Mouse (Mus musculus): Measurements from ENCODE around the gene Il27ra. TPM values are rescaled to one million over a fixed set of nuclear protein-coding genes. Genes with fewer than 3 reads are reported as not detected.

The Il27ra gene
- polyA plus RNA-seq (2015; fragmentation: Nextera tagmentation; extraction: Ambion mirVana) = 2.9 TPM in 2 replicates

- peak; percentile 86 for ATAC-seq (ENCODE audit: low FRiP score, low TSS enrichment)
- no peaks in the 10 kb centered on the region for H3K36me3 ChIP-seq (ENCODE audit: insufficient read depth, low read length)
- peaks cover 12% of the 10 kb centered on the region for H3K4me1 ChIP-seq (ENCODE audit: insufficient read depth, low read length)
- H3K27me3 ChIP-seq (ENCODE audit: insufficient read depth, low read length) = peaks cover 39% of the 10 kb centered on the region
- H3K9me3 ChIP-seq (ENCODE audit: low read length) = no peaks in the 10 kb centered on the region
- H3K27ac ChIP-seq (ENCODE audit: low read length) = no peak within 1 kb of the TSS
- H3K9ac ChIP-seq (replicated peaks; ENCODE audit: low read length) = peak within 1 kb of the TSS; percentile 62
- H3K4me2 ChIP-seq (replicated peaks; ENCODE audit: low read depth, low read length) = peak within 1 kb of the TSS; percentile 83
- H3K4me3 ChIP-seq (ENCODE audit: low read length) = peak within 1 kb of the TSS; percentile 50
- WGBS = 3% methylated on average over 40 of the region's 40 CpGs
Measured at GRCm38 (mm10) chr8:84042066-84042947, at the start of gene Il27ra. Il27ra (minus strand) TSS chr8:84042589.

GRCm38 (mm10) chr8:84090585-84090984 lies 48.2 kb upstream of the Il27ra start:
- no peaks in the 10 kb centered on the region for H3K9me3 ChIP-seq (ENCODE audit: low read length)
- H3K4me2 ChIP-seq (replicated peaks; ENCODE audit: low read depth, low read length) = no peak overlapping the region
- no peak for ATAC-seq (ENCODE audit: low FRiP score, low TSS enrichment)
- H3K27ac ChIP-seq (ENCODE audit: low read length) = no peak overlapping the region
- peaks cover 63% of the 10 kb centered on the region for H3K36me3 ChIP-seq (ENCODE audit: insufficient read depth, low read length)
- no peak overlapping the region for H3K9ac ChIP-seq (replicated peaks; ENCODE audit: low read length)
- WGBS = 90% methylated on average over 8 of the region's 8 CpGs
- H3K27me3 ChIP-seq (ENCODE audit: insufficient read depth, low read length) = no peaks in the 10 kb centered on the region
- H3K4me1 ChIP-seq (ENCODE audit: insufficient read depth, low read length) = no peaks in the 10 kb centered on the region
- H3K4me3 ChIP-seq (ENCODE audit: low read length) = no peak overlapping the region

GRCm38 (mm10) chr8:84089277-84089676 lies 46.9 kb upstream of the Il27ra start:
- no peaks in the 10 kb centered on the region for H3K27me3 ChIP-seq (ENCODE audit: insufficient read depth, low read length)
- peaks cover 4% of the 10 kb centered on the region; the same call in 1 of the 2 replicates for H3K4me1 ChIP-seq (ENCODE audit: insufficient read depth, low read length)
- no peak for ATAC-seq (ENCODE audit: low FRiP score, low TSS enrichment)
- WGBS = 75% methylated on average over 9 of the region's 9 CpGs
- H3K36me3 ChIP-seq (ENCODE audit: insufficient read depth, low read length) = peaks cover 56% of the 10 kb centered on the region
- H3K9ac ChIP-seq (replicated peaks; ENCODE audit: low read length) = no peak overlapping the region
- H3K9me3 ChIP-seq (ENCODE audit: low read length) = no peaks in the 10 kb centered on the region
- H3K27ac ChIP-seq (ENCODE audit: low read length) = no peak overlapping the region
- no peak overlapping the region for H3K4me2 ChIP-seq (replicated peaks; ENCODE audit: low read depth, low read length)
- H3K4me3 ChIP-seq (ENCODE audit: low read length) = no peak overlapping the region

- peaks cover 63% of the 10 kb centered on the region for H3K36me3 ChIP-seq (ENCODE audit: insufficient read depth, low read length)
- 89% methylated on average over 14 of the region's 14 CpGs for WGBS
- H3K9me3 ChIP-seq (ENCODE audit: low read length) = no peaks in the 10 kb centered on the region
Measured at GRCm38 (mm10) chr8:84087821-84088220, 45.4 kb upstream of the Il27ra start.

GRCm38 (mm10) chr8:84087156-84087555 lies 44.8 kb upstream of the Il27ra start:
- no peak overlapping the region for H3K27ac ChIP-seq (ENCODE audit: low read length)
- WGBS = 79% methylated on average over 7 of the region's 7 CpGs
- peaks cover 4% of the 10 kb centered on the region; the same call in 1 of the 2 replicates for H3K4me1 ChIP-seq (ENCODE audit: insufficient read depth, low read length)
- H3K9me3 ChIP-seq (ENCODE audit: low read length) = no peaks in the 10 kb centered on the region
- no peak for ATAC-seq (ENCODE audit: low FRiP score, low TSS enrichment)
- H3K9ac ChIP-seq (replicated peaks; ENCODE audit: low read length) = no peak overlapping the region
- H3K27me3 ChIP-seq (ENCODE audit: insufficient read depth, low read length) = no peaks in the 10 kb centered on the region
- H3K36me3 ChIP-seq (ENCODE audit: insufficient read depth, low read length) = peaks cover 66% of the 10 kb centered on the region
- no peak overlapping the region for H3K4me3 ChIP-seq (ENCODE audit: low read length)
- no peak overlapping the region for H3K4me2 ChIP-seq (replicated peaks; ENCODE audit: low read depth, low read length)

More at GRCm38 (mm10) chr8:84087821-84088220, 45.4 kb upstream of the Il27ra start:
- peaks cover 4% of the 10 kb centered on the region; the same call in 1 of the 2 replicates for H3K4me1 ChIP-seq (ENCODE audit: insufficient read depth, low read length)
- ATAC-seq (ENCODE audit: low FRiP score, low TSS enrichment) = no peak
- H3K9ac ChIP-seq (replicated peaks; ENCODE audit: low read length) = no peak overlapping the region
- H3K27ac ChIP-seq (ENCODE audit: low read length) = no peak overlapping the region
- H3K4me3 ChIP-seq (ENCODE audit: low read length) = no peak overlapping the region
- no peak overlapping the region for H3K4me2 ChIP-seq (replicated peaks; ENCODE audit: low read depth, low read length)
- no peaks in the 10 kb centered on the region for H3K27me3 ChIP-seq (ENCODE audit: insufficient read depth, low read length)

GRCm38 (mm10) chr8:84084341-84085115 lies 42.1 kb upstream of the Il27ra start:
- Histone ChIP-seq H3K4me2 (replicated peaks; ENCODE audit: low read depth, low read length) (peak overlapping the region; percentile 21; the same call in 1 of the 2 replicates), H3K9me3 (ENCODE audit: low read length) (no peaks in the 10 kb centered on the region), H3K36me3 (ENCODE audit: insufficient read depth, low read length) (peaks cover 77% of the 10 kb centered on the region), H3K27me3 (ENCODE audit: insufficient read depth, low read length) (no peaks in the 10 kb centered on the region), H3K4me3 (ENCODE audit: low read length) (no peak overlapping the region), H3K27ac (ENCODE audit: low read length) (no peak overlapping the region), H3K4me1 (ENCODE audit: insufficient read depth, low read length) (peaks cover 4% of the 10 kb centered on the region; the same call in 1 of the 2 replicates), H3K9ac (replicated peaks; ENCODE audit: low read length) (no peak overlapping the region)
- no peak for ATAC-seq (ENCODE audit: low FRiP score, low TSS enrichment)
- WGBS = 55% methylated on average over 42 of the region's 42 CpGs

- peak; percentile 47 for ATAC-seq (ENCODE audit: low FRiP score, low TSS enrichment)
- Histone ChIP-seq H3K27me3 (ENCODE audit: insufficient read depth, low read length) (no peaks in the 10 kb centered on the region), H3K4me1 (ENCODE audit: insufficient read depth, low read length) (peaks cover 4% of the 10 kb centered on the region; the same call in 1 of the 2 replicates), H3K9ac (replicated peaks; ENCODE audit: low read length) (peak overlapping the region; percentile 46; the same call in 1 of the 2 replicates), H3K27ac (ENCODE audit: low read length) (no peak overlapping the region), H3K4me2 (replicated peaks; ENCODE audit: low read depth, low read length) (no peak overlapping the region), H3K9me3 (ENCODE audit: low read length) (no peaks in the 10 kb centered on the region), H3K36me3 (ENCODE audit: insufficient read depth, low read length) (peaks cover 70% of the 10 kb centered on the region), H3K4me3 (ENCODE audit: low read length) (no peak overlapping the region)
- WGBS = 39% methylated on average over 8 of the region's 8 CpGs
Measured at GRCm38 (mm10) chr8:84083829-84084241, 41.4 kb upstream of the Il27ra start.

GRCm38 (mm10) chr8:84079206-84079605 lies 36.8 kb upstream of the Il27ra start:
- no peak overlapping the region for H3K9ac ChIP-seq (replicated peaks; ENCODE audit: low read length)
- peaks cover 3% of the 10 kb centered on the region; the same call in 1 of the 2 replicates for H3K4me1 ChIP-seq (ENCODE audit: insufficient read depth, low read length)
- 83% methylated on average over 5 of the region's 5 CpGs for WGBS
- no peak for ATAC-seq (ENCODE audit: low FRiP score, low TSS enrichment)
- H3K4me3 ChIP-seq (ENCODE audit: low read length) = no peak overlapping the region
- no peaks in the 10 kb centered on the region for H3K27me3 ChIP-seq (ENCODE audit: insufficient read depth, low read length)
- no peaks in the 10 kb centered on the region for H3K9me3 ChIP-seq (ENCODE audit: low read length)
- peaks cover 43% of the 10 kb centered on the region for H3K36me3 ChIP-seq (ENCODE audit: insufficient read depth, low read length)
- no peak overlapping the region for H3K27ac ChIP-seq (ENCODE audit: low read length)
- no peak overlapping the region for H3K4me2 ChIP-seq (replicated peaks; ENCODE audit: low read depth, low read length)

- no peaks in the 10 kb centered on the region for H3K27me3 ChIP-seq (ENCODE audit: insufficient read depth, low read length)
- H3K4me3 ChIP-seq (ENCODE audit: low read length) = no peak overlapping the region
- H3K27ac ChIP-seq (ENCODE audit: low read length) = no peak overlapping the region
- peaks cover 17% of the 10 kb centered on the region for H3K4me1 ChIP-seq (ENCODE audit: insufficient read depth, low read length)
- peaks cover 21% of the 10 kb centered on the region for H3K36me3 ChIP-seq (ENCODE audit: insufficient read depth, low read length)
- ATAC-seq (ENCODE audit: low FRiP score, low TSS enrichment) = peak; percentile 27; the same call in 1 of the 2 replicates
- H3K4me2 ChIP-seq (replicated peaks; ENCODE audit: low read depth, low read length) = no peak overlapping the region
- no peak overlapping the region for H3K9ac ChIP-seq (replicated peaks; ENCODE audit: low read length)
- 36% methylated on average over 3 of the region's 3 CpGs for WGBS
- no peaks in the 10 kb centered on the region for H3K9me3 ChIP-seq (ENCODE audit: low read length)
Measured at GRCm38 (mm10) chr8:84076849-84077248, 34.5 kb upstream of the Il27ra start.
